Mouse (Mus musculus): ENCODE measurements around the gene Eps15l1. TPM values are rescaled to one million over a fixed set of nuclear protein-coding genes. Genes with fewer than 3 reads are reported as not detected.

Eps15l1 gene
- polyA plus RNA-seq, 1 experiment from 2014 or later = 52.6 TPM

GRCm38 (mm10) chr8:72420571-72421361 lies 494 bp downstream of the Eps15l1 start:
- Histone ChIP-seq H3K27me3 (ENCODE audit: control insufficient read depth, insufficient read depth, low read length) (no peaks in the 10 kb centered on the region), H3K9me3 (replicated peaks; ENCODE audit: control insufficient read depth, low read length) (no peaks in the 10 kb centered on the region), H3K4me3 (replicated peaks; ENCODE audit: low read length) (peak overlapping the region; percentile 78), H3K27ac (ENCODE audit: low read length) (peak overlapping the region; percentile 79), H3K36me3 (ENCODE audit: control insufficient read depth, insufficient read depth, low read length) (no peaks in the 10 kb centered on the region), H3K9ac (ENCODE audit: low read length) (peak overlapping the region; percentile 94), H3K4me2 (ENCODE audit: low read depth, low read length) (peak overlapping the region; percentile 73), H3K4me1 (ENCODE audit: control insufficient read depth, insufficient read depth, low read length) (peaks cover 24% of the 10 kb centered on the region)
- WGBS = 2% methylated on average over 72 of the region's 73 CpGs
- peak; percentile 54 for ATAC-seq (ENCODE audit: insufficient read depth, low FRiP score)

- H3K27ac ChIP-seq (ENCODE audit: low read length) = no peak overlapping the region
- no peaks in the 10 kb centered on the region for H3K36me3 ChIP-seq (ENCODE audit: control insufficient read depth, insufficient read depth, low read length)
- no peaks in the 10 kb centered on the region for H3K27me3 ChIP-seq (ENCODE audit: control insufficient read depth, insufficient read depth, low read length)
- no peak overlapping the region for H3K4me2 ChIP-seq (ENCODE audit: low read depth, low read length)
- no peak overlapping the region for H3K4me3 ChIP-seq (replicated peaks; ENCODE audit: low read length)
- ATAC-seq (ENCODE audit: insufficient read depth, low FRiP score) = no peak
- WGBS = 92% methylated on average over 4 of the region's 4 CpGs
- H3K9ac ChIP-seq (ENCODE audit: low read length) = no peak overlapping the region
- peaks cover 50% of the 10 kb centered on the region for H3K4me1 ChIP-seq (ENCODE audit: control insufficient read depth, insufficient read depth, low read length)
- H3K9me3 ChIP-seq (replicated peaks; ENCODE audit: control insufficient read depth, low read length) = no peaks in the 10 kb centered on the region
These were observed 3.2 kb downstream of the Eps15l1 start for GRCm38 (mm10) chr8:72418073-72418472.

- Histone ChIP-seq H3K27me3 (ENCODE audit: control insufficient read depth, insufficient read depth, low read length) (no peaks in the 10 kb centered on the region), H3K36me3 (ENCODE audit: control insufficient read depth, insufficient read depth, low read length) (no peaks in the 10 kb centered on the region), H3K4me3 (replicated peaks; ENCODE audit: low read length) (no peak overlapping the region), H3K4me1 (ENCODE audit: control insufficient read depth, insufficient read depth, low read length) (peaks cover 45% of the 10 kb centered on the region), H3K9me3 (replicated peaks; ENCODE audit: control insufficient read depth, low read length) (no peaks in the 10 kb centered on the region), H3K9ac (ENCODE audit: low read length) (peak overlapping the region; percentile 11; the same call in 1 of the 2 replicates), H3K4me2 (ENCODE audit: low read depth, low read length) (no peak overlapping the region), H3K27ac (ENCODE audit: low read length) (no peak overlapping the region)
- ATAC-seq (ENCODE audit: insufficient read depth, low FRiP score) = no peak
- 85% methylated on average over 2 of the region's 2 CpGs for whole genome bisulfite sequencing
These were observed 6.0 kb downstream of the Eps15l1 start for GRCm38 (mm10) chr8:72415252-72415651.

GRCm38 (mm10) chr8:72413839-72414238 lies 7.4 kb downstream of the Eps15l1 start:
- WGBS = 78% methylated on average over 7 of the region's 7 CpGs

GRCm38 (mm10) chr8:72409443-72409842 lies 11.8 kb downstream of the Eps15l1 start:
- H3K9me3 ChIP-seq (replicated peaks; ENCODE audit: control insufficient read depth, low read length) = no peaks in the 10 kb centered on the region
- H3K36me3 ChIP-seq (ENCODE audit: control insufficient read depth, insufficient read depth, low read length) = no peaks in the 10 kb centered on the region
- no peak for ATAC-seq (ENCODE audit: insufficient read depth, low FRiP score)
- no peak overlapping the region for H3K4me2 ChIP-seq (ENCODE audit: low read depth, low read length)
- 54% methylated on average over 3 of the region's 3 CpGs for WGBS
- peaks cover 29% of the 10 kb centered on the region for H3K4me1 ChIP-seq (ENCODE audit: control insufficient read depth, insufficient read depth, low read length)
- no peaks in the 10 kb centered on the region for H3K27me3 ChIP-seq (ENCODE audit: control insufficient read depth, insufficient read depth, low read length)
- no peak overlapping the region for H3K9ac ChIP-seq (ENCODE audit: low read length)
- H3K4me3 ChIP-seq (replicated peaks; ENCODE audit: low read length) = no peak overlapping the region
- no peak overlapping the region for H3K27ac ChIP-seq (ENCODE audit: low read length)

More at GRCm38 (mm10) chr8:72413839-72414238, 7.4 kb downstream of the Eps15l1 start:
- Histone ChIP-seq H3K9ac (ENCODE audit: low read length) (no peak overlapping the region; the same call in 1 of the 2 replicates), H3K4me3 (replicated peaks; ENCODE audit: low read length) (no peak overlapping the region), H3K9me3 (replicated peaks; ENCODE audit: control insufficient read depth, low read length) (no peaks in the 10 kb centered on the region), H3K36me3 (ENCODE audit: control insufficient read depth, insufficient read depth, low read length) (no peaks in the 10 kb centered on the region), H3K4me2 (ENCODE audit: low read depth, low read length) (no peak overlapping the region), H3K4me1 (ENCODE audit: control insufficient read depth, insufficient read depth, low read length) (peaks cover 43% of the 10 kb centered on the region), H3K27me3 (ENCODE audit: control insufficient read depth, insufficient read depth, low read length) (no peaks in the 10 kb centered on the region), H3K27ac (ENCODE audit: low read length) (peak overlapping the region; percentile 70)
- peak; percentile 74 for ATAC-seq (ENCODE audit: insufficient read depth, low FRiP score)

- H3K9me3 ChIP-seq (replicated peaks; ENCODE audit: control insufficient read depth, low read length) = no peaks in the 10 kb centered on the region
- H3K36me3 ChIP-seq (ENCODE audit: control insufficient read depth, insufficient read depth, low read length) = no peaks in the 10 kb centered on the region
- H3K27me3 ChIP-seq (ENCODE audit: control insufficient read depth, insufficient read depth, low read length) = no peaks in the 10 kb centered on the region
- WGBS = 81% methylated on average over 1 of the region's 1 CpGs
- no peak overlapping the region for H3K4me3 ChIP-seq (replicated peaks; ENCODE audit: low read length)
- H3K4me1 ChIP-seq (ENCODE audit: control insufficient read depth, insufficient read depth, low read length) = peaks cover 14% of the 10 kb centered on the region; the same call in 1 of the 2 replicates
- no peak overlapping the region for H3K9ac ChIP-seq (ENCODE audit: low read length)
- H3K27ac ChIP-seq (ENCODE audit: low read length) = peak overlapping the region; percentile 0; the same call in 1 of the 2 replicates
- no peak overlapping the region for H3K4me2 ChIP-seq (ENCODE audit: low read depth, low read length)
- ATAC-seq (ENCODE audit: insufficient read depth, low FRiP score) = no peak
These were observed 13.4 kb downstream of the Eps15l1 start for GRCm38 (mm10) chr8:72407878-72408277.

GRCm38 (mm10) chr8:72402981-72403380 lies 18.3 kb downstream of the Eps15l1 start:
- Histone ChIP-seq H3K9me3 (replicated peaks; ENCODE audit: control insufficient read depth, low read length) (no peaks in the 10 kb centered on the region), H3K4me1 (ENCODE audit: control insufficient read depth, insufficient read depth, low read length) (peaks cover 9% of the 10 kb centered on the region; the same call in 1 of the 2 replicates), H3K4me2 (ENCODE audit: low read depth, low read length) (no peak overlapping the region), H3K27ac (ENCODE audit: low read length) (no peak overlapping the region), H3K36me3 (ENCODE audit: control insufficient read depth, insufficient read depth, low read length) (no peaks in the 10 kb centered on the region), H3K9ac (ENCODE audit: low read length) (no peak overlapping the region), H3K4me3 (replicated peaks; ENCODE audit: low read length) (no peak overlapping the region), H3K27me3 (ENCODE audit: control insufficient read depth, insufficient read depth, low read length) (no peaks in the 10 kb centered on the region)
- no peak for ATAC-seq (ENCODE audit: insufficient read depth, low FRiP score)
- 85% methylated on average over 3 of the region's 3 CpGs for WGBS

GRCm38 (mm10) chr8:72401381-72401780 lies 19.9 kb downstream of the Eps15l1 start:
- 77% methylated on average over 1 of the region's 1 CpGs for WGBS
- Histone ChIP-seq H3K36me3 (ENCODE audit: control insufficient read depth, insufficient read depth, low read length) (no peaks in the 10 kb centered on the region; the same call in 1 of the 2 replicates), H3K9me3 (replicated peaks; ENCODE audit: control insufficient read depth, low read length) (no peaks in the 10 kb centered on the region), H3K9ac (ENCODE audit: low read length) (no peak overlapping the region), H3K4me1 (ENCODE audit: control insufficient read depth, insufficient read depth, low read length) (peaks cover 8% of the 10 kb centered on the region; the same call in 1 of the 2 replicates), H3K27ac (ENCODE audit: low read length) (no peak overlapping the region), H3K27me3 (ENCODE audit: control insufficient read depth, insufficient read depth, low read length) (no peaks in the 10 kb centered on the region), H3K4me2 (ENCODE audit: low read depth, low read length) (no peak overlapping the region), H3K4me3 (replicated peaks; ENCODE audit: low read length) (no peak overlapping the region)
- no peak for ATAC-seq (ENCODE audit: insufficient read depth, low FRiP score)

GRCm38 (mm10) chr8:72385737-72386136 lies 35.5 kb downstream of the Eps15l1 start:
- Histone ChIP-seq H3K27ac (ENCODE audit: low read length) (no peak overlapping the region), H3K27me3 (ENCODE audit: control insufficient read depth, insufficient read depth, low read length) (no peaks in the 10 kb centered on the region), H3K9me3 (replicated peaks; ENCODE audit: control insufficient read depth, low read length) (no peaks in the 10 kb centered on the region), H3K36me3 (ENCODE audit: control insufficient read depth, insufficient read depth, low read length) (peaks cover 32% of the 10 kb centered on the region), H3K4me3 (replicated peaks; ENCODE audit: low read length) (no peak overlapping the region), H3K4me1 (ENCODE audit: control insufficient read depth, insufficient read depth, low read length) (no peaks in the 10 kb centered on the region), H3K9ac (ENCODE audit: low read length) (no peak overlapping the region), H3K4me2 (ENCODE audit: low read depth, low read length) (no peak overlapping the region)
- 84% methylated on average over 2 of the region's 2 CpGs for WGBS
- ATAC-seq (ENCODE audit: insufficient read depth, low FRiP score) = peak; percentile 53; the same call in 1 of the 2 replicates

Measured in stomach, embryonic 16.5 days (tissue).